Mouse (Mus musculus): ENCODE data around the gene Slc35c1. TPM values are rescaled to one million over a fixed set of nuclear protein-coding genes. Genes with fewer than 3 reads are reported as not detected.

Slc35c1 gene
- polyA plus RNA-seq, 1 experiment = 29.6 TPM

GRCm38 (mm10) chr2:92422388-92423135, 37.8 kb downstream of the Slc35c1 start:
- Histone ChIP-seq H3K36me3 (ENCODE audit: control insufficient read depth, insufficient read depth, low read length) (no peaks in the 10 kb centered on the region; the same call in none of the 2 replicates), H3K27ac (ENCODE audit: insufficient read depth, low read depth, low read length) (peak overlapping the region; percentile 86), H3K4me3 (ENCODE audit: insufficient read depth, low read depth, low read length) (no peak overlapping the region), H3K4me1 (ENCODE audit: control insufficient read depth, insufficient read depth, low read length) (peaks cover 51% of the 10 kb centered on the region), H3K27me3 (replicated peaks; ENCODE audit: control insufficient read depth, insufficient read depth, low read length) (no peaks in the 10 kb centered on the region)
- TF ChIP-seq CTCF (conservative IDR thresholded peaks at IDR 0.05; ENCODE audit: insufficient read depth, insufficient read length, low read depth, low read length) = peak; percentile 54
- TF ChIP-seq POLR2A (IDR thresholded peaks at IDR 0.05; ENCODE audit: low read depth, low read length) = no peak
- peak; percentile 49 for DNase-seq
- 56% methylated on average over 10 of the region's 10 CpGs for WGBS

GRCm38 (mm10) chr2:92421723-92422387, 38.5 kb downstream of the Slc35c1 start:
- DNase-seq = peak; percentile 79
- TF ChIP-seq CTCF (conservative IDR thresholded peaks at IDR 0.05; ENCODE audit: insufficient read depth, insufficient read length, low read depth, low read length) (no peak), POLR2A (IDR thresholded peaks at IDR 0.05; ENCODE audit: low read depth, low read length) (no peak)
- H3K27ac ChIP-seq (ENCODE audit: insufficient read depth, low read depth, low read length) = peak overlapping the region; percentile 86
- H3K4me1 ChIP-seq (ENCODE audit: control insufficient read depth, insufficient read depth, low read length) = peaks cover 46% of the 10 kb centered on the region
- no peaks in the 10 kb centered on the region; the same call in none of the 2 replicates for H3K36me3 ChIP-seq (ENCODE audit: control insufficient read depth, insufficient read depth, low read length)
- WGBS = 53% methylated on average over 7 of the region's 7 CpGs
- no peaks in the 10 kb centered on the region for H3K27me3 ChIP-seq (replicated peaks; ENCODE audit: control insufficient read depth, insufficient read depth, low read length)
- no peak overlapping the region for H3K4me3 ChIP-seq (ENCODE audit: insufficient read depth, low read depth, low read length)

- peaks cover 11% of the 10 kb centered on the region; the same call in 1 of the 2 replicates for H3K4me1 ChIP-seq (ENCODE audit: control insufficient read depth, insufficient read depth, low read length)
- 68% methylated on average over 10 of the region's 10 CpGs for WGBS
- no peak overlapping the region for H3K4me3 ChIP-seq (ENCODE audit: insufficient read depth, low read depth, low read length)
- peaks cover 4% of the 10 kb centered on the region for H3K36me3 ChIP-seq (ENCODE audit: control insufficient read depth, insufficient read depth, low read length)
- H3K27ac ChIP-seq (ENCODE audit: insufficient read depth, low read depth, low read length) = peak overlapping the region; percentile 29; the same call in 1 of the 2 replicates
- peak; percentile 55 for DNase-seq
- H3K27me3 ChIP-seq (replicated peaks; ENCODE audit: control insufficient read depth, insufficient read depth, low read length) = no peaks in the 10 kb centered on the region
- no peak for TF ChIP-seq CTCF (conservative IDR thresholded peaks at IDR 0.05; ENCODE audit: insufficient read depth, insufficient read length, low read depth, low read length)
- no peak for TF ChIP-seq POLR2A (IDR thresholded peaks at IDR 0.05; ENCODE audit: low read depth, low read length)
Observed at GRCm38 (mm10) chr2:92411705-92412104, 48.6 kb downstream of the Slc35c1 start.

GRCm38 (mm10) chr2:92408309-92409045, 51.9 kb downstream of the Slc35c1 start:
- 68% methylated on average over 18 of the region's 18 CpGs for WGBS
- H3K4me3 ChIP-seq (ENCODE audit: insufficient read depth, low read depth, low read length) = no peak overlapping the region
- H3K4me1 ChIP-seq (ENCODE audit: control insufficient read depth, insufficient read depth, low read length) = peaks cover 14% of the 10 kb centered on the region; the same call in 1 of the 2 replicates
- H3K27me3 ChIP-seq (replicated peaks; ENCODE audit: control insufficient read depth, insufficient read depth, low read length) = no peaks in the 10 kb centered on the region
- H3K27ac ChIP-seq (ENCODE audit: insufficient read depth, low read depth, low read length) = peak overlapping the region; percentile 62
- TF ChIP-seq CTCF (conservative IDR thresholded peaks at IDR 0.05; ENCODE audit: insufficient read depth, insufficient read length, low read depth, low read length) (no peak), POLR2A (IDR thresholded peaks at IDR 0.05; ENCODE audit: low read depth, low read length) (no peak)
- H3K36me3 ChIP-seq (ENCODE audit: control insufficient read depth, insufficient read depth, low read length) = peaks cover 2% of the 10 kb centered on the region
- DNase-seq = peak; percentile 83

GRCm38 (mm10) chr2:92405687-92406086, 54.7 kb downstream of the Slc35c1 start:
- Histone ChIP-seq H3K4me3 (ENCODE audit: insufficient read depth, low read depth, low read length) (no peak overlapping the region), H3K36me3 (ENCODE audit: control insufficient read depth, insufficient read depth, low read length) (no peaks in the 10 kb centered on the region), H3K27ac (ENCODE audit: insufficient read depth, low read depth, low read length) (no peak overlapping the region), H3K27me3 (replicated peaks; ENCODE audit: control insufficient read depth, insufficient read depth, low read length) (no peaks in the 10 kb centered on the region), H3K4me1 (ENCODE audit: control insufficient read depth, insufficient read depth, low read length) (peaks cover 28% of the 10 kb centered on the region; the same call in 1 of the 2 replicates)
- TF ChIP-seq POLR2A (IDR thresholded peaks at IDR 0.05; ENCODE audit: low read depth, low read length) (no peak), CTCF (conservative IDR thresholded peaks at IDR 0.05; ENCODE audit: insufficient read depth, insufficient read length, low read depth, low read length) (no peak)
- DNase-seq = no peak
- WGBS = 94% methylated on average over 7 of the region's 7 CpGs

- Histone ChIP-seq H3K4me3 (ENCODE audit: insufficient read depth, low read depth, low read length) (no peak overlapping the region), H3K36me3 (ENCODE audit: control insufficient read depth, insufficient read depth, low read length) (no peaks in the 10 kb centered on the region)
- 76% methylated on average over 6 of the region's 6 CpGs for whole genome bisulfite sequencing
Observed at GRCm38 (mm10) chr2:92404737-92405136, 55.6 kb downstream of the Slc35c1 start.

More at GRCm38 (mm10) chr2:92404737-92405136, 55.6 kb downstream of the Slc35c1 start:
- Histone ChIP-seq H3K27ac (ENCODE audit: insufficient read depth, low read depth, low read length) (no peak overlapping the region), H3K27me3 (replicated peaks; ENCODE audit: control insufficient read depth, insufficient read depth, low read length) (no peaks in the 10 kb centered on the region), H3K4me1 (ENCODE audit: control insufficient read depth, insufficient read depth, low read length) (peaks cover 28% of the 10 kb centered on the region; the same call in 1 of the 2 replicates)
- DNase-seq = no peak
- TF ChIP-seq CTCF (conservative IDR thresholded peaks at IDR 0.05; ENCODE audit: insufficient read depth, insufficient read length, low read depth, low read length) (no peak), POLR2A (IDR thresholded peaks at IDR 0.05; ENCODE audit: low read depth, low read length) (no peak)

Measured in kidney, adult 2 months (tissue).